Mouse (Mus musculus): ENCODE results near the gene Mical1.

GRCm38 (mm10) chr10:41451656-41452055 lies 24.5 kb upstream of the Mical1 start:
- TF ChIP-seq CTCF (IDR thresholded peaks at IDR 0.05; ENCODE audit: low read depth) (no peak), EP300 (IDR thresholded peaks at IDR 0.05; ENCODE audit: low read depth) (no peak)
